Mouse (Mus musculus) C2C12 (cell line): ENCODE measurements around the gene Tmem135. TPM values are rescaled to one million over a fixed set of nuclear protein-coding genes. Genes with fewer than 3 reads are reported as not detected.

ENCODE experiments used
- H3K27me3 ChIP-seq: one replicate; pipeline ENCODE4 v1.6.1; 2011; ENCODE audit not compliant: control insufficient read depth, insufficient read depth, insufficient read length
- H3K36me3 ChIP-seq: one replicate; pipeline ENCODE4 v1.6.1; 2011; ENCODE audit not compliant: control insufficient read depth, insufficient read depth
- H3K4me3 ChIP-seq: one replicate; pipeline ENCODE4 v1.5.1; 2011; ENCODE audit warnings: mild to moderate bottlenecking, control low read depth; ENCODE audit not compliant: poor library complexity, insufficient read depth, severe bottlenecking
- H3K79me2 ChIP-seq: one replicate; pipeline ENCODE4 v1.6.1; 2011; ENCODE audit not compliant: control insufficient read depth, insufficient read depth
- H3K79me3 ChIP-seq: one replicate; pipeline ENCODE4 v1.6.1; 2011; ENCODE audit warnings: low read depth, control low read depth
- H3ac ChIP-seq: one replicate; pipeline ENCODE3; 2011; ENCODE audit warnings: low read depth; ENCODE audit not compliant: control insufficient read depth, insufficient read length
- CEBPB ChIP-seq: IDR thresholded peaks from one replicate; pipeline ENCODE4 v1.6.1; 2011; ENCODE audit warnings: low read depth, mild to moderate bottlenecking, control low read depth, moderate library complexity
- CTCF ChIP-seq: IDR thresholded peaks from one replicate; pipeline ENCODE4 v1.5.1; 2011; ENCODE audit not compliant: control insufficient read depth, insufficient read depth, insufficient read length
- FOSL1 ChIP-seq: IDR thresholded peaks from one replicate; pipeline ENCODE4 v1.8.0; 2011; ENCODE audit warnings: mild to moderate bottlenecking, low read length; ENCODE audit not compliant: poor library complexity, insufficient read depth, severe bottlenecking
- MAX ChIP-seq: IDR thresholded peaks from one replicate; pipeline ENCODE4 v1.6.1; 2011; ENCODE audit warnings: mild to moderate bottlenecking, control low read depth
- MYOD1 ChIP-seq: IDR thresholded peaks from one replicate; pipeline ENCODE4 v1.6.1; 2011; ENCODE audit warnings: low read depth; ENCODE audit not compliant: control insufficient read depth, insufficient read length
- MYOG ChIP-seq: IDR thresholded peaks from one replicate; pipeline ENCODE4 v1.6.1; 2011; ENCODE audit not compliant: control insufficient read depth, insufficient read length; ENCODE audit errors: extremely low read depth
- USF1 ChIP-seq: IDR thresholded peaks from one replicate; pipeline ENCODE4 v1.6.1; 2011; ENCODE audit warnings: low read depth, mild to moderate bottlenecking, control low read depth, moderate library complexity
- polyA plus RNA-seq: library from polyadenylated mRNA; unstranded; fragments of >200 nt; fragmentation: generic; extraction: Trizol; gene quantifications from one replicate; pipeline ENCODE4 v1.2.1, GENCODE M21; 2012; ENCODE audit warnings: missing spikeins

Gene Tmem135
- polyA plus RNA-seq, 1 experiment, result 4.5 TPM

DNA sequence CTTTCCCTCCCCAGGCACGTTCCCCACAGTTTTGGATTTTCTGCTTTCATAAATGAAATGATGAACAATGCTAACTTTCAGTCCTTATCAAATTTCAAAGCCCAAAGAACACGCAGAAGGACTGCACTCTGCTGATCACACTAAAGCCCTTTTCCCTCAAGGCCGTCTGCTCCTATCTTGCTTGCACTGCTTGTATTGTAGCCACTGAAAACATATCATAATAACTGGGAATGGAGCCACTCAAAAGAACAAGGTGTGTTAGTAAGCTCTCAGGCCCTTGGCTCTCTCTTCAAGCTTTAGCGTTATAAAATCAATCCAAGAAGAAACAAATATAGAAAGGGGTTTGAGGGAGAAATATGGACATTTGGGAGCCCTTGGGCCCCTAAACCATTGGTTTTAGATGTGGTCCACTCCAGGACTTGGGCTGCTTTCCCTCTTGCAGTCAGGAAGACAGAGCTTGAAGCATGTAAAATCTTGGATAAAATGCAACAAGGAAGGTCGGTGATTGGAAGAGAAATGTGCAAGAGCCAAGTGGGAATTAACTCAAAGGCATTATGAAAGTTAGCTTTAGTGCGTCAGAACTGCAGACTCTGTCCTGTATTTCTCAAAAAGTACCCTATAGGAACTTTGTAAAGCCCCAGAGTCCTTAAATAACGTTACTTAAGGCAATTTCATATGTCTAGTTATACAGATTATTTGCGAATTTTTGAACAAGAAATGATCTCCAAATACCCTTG, 48.3 kb downstream of the Tmem135 start:
- no peaks in the 10 kb centered on the region for H3K79me3 ChIP-seq

DNA sequence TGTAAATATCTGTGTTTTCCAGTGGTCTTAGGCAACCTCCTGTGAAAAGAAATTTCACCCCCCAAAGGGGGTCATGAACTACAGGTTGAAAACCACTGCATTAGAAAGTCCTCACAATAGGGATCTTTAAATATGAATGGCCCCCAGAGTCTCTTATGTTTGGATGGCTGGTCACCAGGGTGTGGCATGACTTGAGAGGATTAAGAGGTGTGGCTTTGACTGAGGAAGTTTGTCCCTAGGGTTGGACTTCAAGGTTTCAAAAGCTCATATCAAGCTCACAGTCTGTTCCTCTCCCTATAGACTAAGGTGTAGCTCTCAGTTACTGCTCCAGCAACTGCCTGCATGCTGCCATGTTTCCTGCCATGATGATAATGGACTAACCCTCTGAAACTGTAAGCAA, 62.0 kb downstream of the Tmem135 start:
- Histone ChIP-seq H3K79me3 (peaks cover 6% of the 10 kb centered on the region), H3ac (no peak overlapping the region), H3K27me3 (no peaks in the 10 kb centered on the region), H3K4me3 (no peak overlapping the region), H3K79me2 (peaks cover 14% of the 10 kb centered on the region), H3K36me3 (no peaks in the 10 kb centered on the region)
- no peak for TF ChIP-seq MYOG
- TF ChIP-seq USF1, result no peak
- TF ChIP-seq CEBPB, result no peak
- TF ChIP-seq CTCF, result no peak
- TF ChIP-seq MAX, result no peak
- no peak for TF ChIP-seq MYOD1
- TF ChIP-seq FOSL1, result no peak

More for the DNA sequence above, 48.3 kb downstream of the Tmem135 start:
- no peak overlapping the region for H3K4me3 ChIP-seq
- H3K27me3 ChIP-seq, result peaks cover 3% of the 10 kb centered on the region
- no peak for TF ChIP-seq CEBPB
- no peak for TF ChIP-seq MYOG
- no peak for TF ChIP-seq MYOD1
- TF ChIP-seq FOSL1, result no peak
- no peak for TF ChIP-seq USF1
- TF ChIP-seq MAX, result no peak
- TF ChIP-seq CTCF, result no peak
- H3ac ChIP-seq, result no peak overlapping the region
- H3K36me3 ChIP-seq, result no peaks in the 10 kb centered on the region
- H3K79me2 ChIP-seq, result no peaks in the 10 kb centered on the region

DNA sequence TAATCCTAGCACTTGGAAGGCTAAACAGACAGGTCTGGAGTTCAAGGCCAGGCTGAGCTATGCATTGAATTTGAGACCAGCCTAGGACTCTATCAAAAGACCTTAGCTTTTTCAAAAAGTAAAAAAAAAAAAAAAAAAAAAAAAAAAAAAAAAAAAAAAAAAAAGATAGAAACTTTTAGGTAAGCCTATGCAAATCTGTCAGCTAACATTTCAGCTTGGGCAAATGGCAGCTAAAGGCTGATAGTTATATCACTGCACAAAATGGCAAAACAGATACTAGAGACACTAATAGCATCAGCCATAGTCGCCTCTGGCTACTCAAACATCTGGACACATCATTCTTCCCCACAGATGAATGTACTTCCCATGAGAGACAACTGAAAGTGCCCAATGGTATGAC, 64.2 kb downstream of the Tmem135 start:
- Histone ChIP-seq H3K79me3 (peaks cover 8% of the 10 kb centered on the region), H3K4me3 (no peak overlapping the region), H3K79me2 (peaks cover 31% of the 10 kb centered on the region), H3K27me3 (no peaks in the 10 kb centered on the region), H3K36me3 (no peaks in the 10 kb centered on the region), H3ac (no peak overlapping the region)
- TF ChIP-seq MYOD1 (no peak), FOSL1 (no peak), CEBPB (no peak), MAX (no peak), MYOG (no peak), USF1 (no peak), CTCF (no peak)

DNA sequence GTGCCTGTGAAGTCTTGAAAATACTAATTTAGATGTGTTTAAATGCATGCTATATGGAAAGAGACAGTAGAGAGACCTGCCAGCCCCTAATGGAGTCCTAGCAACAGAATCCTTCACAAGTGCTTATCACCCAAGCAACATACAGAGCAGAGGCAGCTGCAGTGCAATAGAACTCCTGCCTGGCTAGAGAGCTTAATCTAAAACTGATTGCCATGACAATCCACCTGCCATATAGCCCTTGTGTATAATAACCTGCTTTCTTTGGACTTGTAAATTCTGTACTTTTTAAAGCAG, 64.9 kb downstream of the Tmem135 start:
- H3ac ChIP-seq, result peak overlapping the region; percentile 60
- H3K36me3 ChIP-seq, result no peaks in the 10 kb centered on the region
- peaks cover 31% of the 10 kb centered on the region for H3K79me2 ChIP-seq
- no peak overlapping the region for H3K4me3 ChIP-seq
- H3K27me3 ChIP-seq, result no peaks in the 10 kb centered on the region
- peaks cover 8% of the 10 kb centered on the region for H3K79me3 ChIP-seq
- TF ChIP-seq CEBPB (no peak), FOSL1 (no peak), MAX (no peak), CTCF (no peak), MYOG (no peak), USF1 (no peak), MYOD1 (no peak)

DNA sequence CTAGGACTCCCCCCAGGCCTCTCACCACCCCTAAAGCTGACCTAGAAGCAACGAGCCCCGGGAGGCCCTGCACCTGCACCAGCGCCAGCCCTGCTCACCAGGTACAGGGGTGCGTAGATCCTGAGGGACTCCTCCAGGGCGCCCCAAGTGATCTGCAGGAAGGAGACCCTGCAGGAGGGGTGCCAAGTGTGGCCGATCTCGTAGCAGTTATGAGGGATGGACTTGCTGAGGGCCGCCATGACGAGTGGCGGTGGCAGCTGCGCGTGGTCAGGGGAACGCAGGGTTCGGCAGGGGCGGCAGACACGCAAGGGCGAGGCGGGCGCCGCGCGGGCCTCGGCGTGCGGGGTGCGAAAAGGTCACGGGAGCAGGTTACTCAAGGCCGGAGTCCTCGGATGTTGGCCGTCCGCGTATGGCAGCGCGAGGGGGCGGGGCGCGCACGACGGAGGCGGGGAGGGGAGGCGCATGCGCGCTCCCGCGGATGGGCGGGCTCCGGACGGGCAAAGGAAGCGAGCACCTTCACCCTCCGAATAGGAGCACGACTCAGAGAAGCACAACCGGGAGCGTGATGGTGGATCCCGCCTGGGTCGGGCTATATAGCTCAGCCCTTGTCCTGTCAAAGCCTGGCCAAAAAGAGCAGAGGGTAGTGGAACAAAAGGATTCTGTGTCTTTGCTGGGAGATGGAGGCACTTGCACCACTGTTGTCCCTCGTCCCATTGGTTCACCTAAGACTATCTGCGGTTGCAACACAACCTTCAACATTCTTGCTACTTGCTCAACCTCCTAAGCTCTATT, 65.5 kb downstream of the Tmem135 start:
- Histone ChIP-seq H3K79me3 (peaks cover 9% of the 10 kb centered on the region), H3K27me3 (no peaks in the 10 kb centered on the region), H3K4me3 (peak overlapping the region; percentile 61), H3K36me3 (no peaks in the 10 kb centered on the region), H3ac (peak overlapping the region; percentile 63), H3K79me2 (peaks cover 31% of the 10 kb centered on the region)
- no peak for TF ChIP-seq CEBPB
- no peak for TF ChIP-seq MYOG
- no peak for TF ChIP-seq MYOD1
- peak; percentile 14 for TF ChIP-seq MAX
- no peak for TF ChIP-seq FOSL1
- TF ChIP-seq CTCF, result no peak
